Mouse (Mus musculus): ENCODE data around the gene Gsg1l. TPM values are rescaled to one million over a fixed set of nuclear protein-coding genes. Genes with fewer than 3 reads are reported as not detected.

The Gsg1l gene
- polyA plus RNA-seq, 1 experiment from 2014 or later: 7.7 TPM

DNA sequence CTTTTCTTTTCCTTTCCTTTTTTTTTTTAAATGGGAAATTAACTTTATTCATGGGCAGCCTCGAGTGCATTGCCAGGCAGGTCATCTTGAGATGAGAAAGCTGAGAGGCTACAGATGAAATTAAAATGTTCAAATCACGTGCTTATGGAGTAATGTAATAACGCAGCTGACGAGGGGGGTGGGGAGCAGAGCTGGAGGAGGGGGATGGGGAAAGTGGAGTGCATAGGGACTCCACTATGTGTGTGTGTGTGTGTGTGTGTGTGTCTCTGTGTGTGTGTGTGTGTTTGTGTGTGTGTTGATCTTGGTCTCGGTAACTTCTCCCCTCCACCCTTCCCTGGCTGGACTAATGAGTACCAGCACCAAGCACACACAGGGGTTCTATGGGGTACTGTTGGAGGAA, 150.6 kb downstream of the Gsg1l start:
- Histone ChIP-seq H3K9me3 (replicated peaks) (no peaks in the 10 kb centered on the region), H3K27me3 (no peaks in the 10 kb centered on the region), H3K4me3 (no peak overlapping the region), H3K27ac (no peak overlapping the region), H3K4me2 (no peak overlapping the region), H3K4me1 (replicated peaks) (peaks cover 37% of the 10 kb centered on the region), H3K36me3 (no peaks in the 10 kb centered on the region), H3K9ac (no peak overlapping the region)
- WGBS: 63% methylated on average over 5 of the region's 5 CpGs
- ATAC-seq (replicated peaks; ENCODE audit: insufficient number of reproducible peaks, insufficient read depth, low FRiP score, low read depth): no peak

DNA sequence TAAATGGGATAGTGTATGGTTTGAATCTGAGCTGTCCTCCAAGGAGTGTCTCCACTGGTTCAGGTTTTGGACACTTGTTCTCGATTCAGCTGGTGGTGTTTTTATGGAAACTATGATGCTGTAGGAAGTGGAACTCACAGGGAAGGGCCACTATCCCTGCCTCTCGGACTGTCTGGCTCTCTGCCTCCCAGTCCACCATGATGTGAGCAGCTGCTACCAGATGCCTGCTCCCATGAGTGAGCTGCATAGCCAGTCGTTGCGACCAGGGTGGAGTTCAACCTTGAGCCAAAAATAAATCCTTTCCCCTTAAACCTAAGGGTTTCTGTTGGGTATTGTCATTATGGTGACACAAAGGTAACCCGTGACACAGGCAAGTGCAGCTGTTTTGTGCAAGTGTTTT, 158.2 kb downstream of the Gsg1l start:
- no peaks in the 10 kb centered on the region for H3K27me3 ChIP-seq
- H3K4me2 ChIP-seq: no peak overlapping the region
- H3K9me3 ChIP-seq (replicated peaks): no peaks in the 10 kb centered on the region
- 0 out of 2 replicates have a peak, but pooled peaks cover 2% of the 10 kb centered on the region for H3K4me1 ChIP-seq (replicated peaks)
- H3K36me3 ChIP-seq: no peaks in the 10 kb centered on the region
- WGBS: 56% methylated on average over 5 of the region's 5 CpGs
- ATAC-seq (replicated peaks; ENCODE audit: insufficient number of reproducible peaks, insufficient read depth, low FRiP score, low read depth): no peak
- H3K27ac ChIP-seq: no peak overlapping the region
- no peak overlapping the region for H3K9ac ChIP-seq
- H3K4me3 ChIP-seq: no peak overlapping the region

DNA sequence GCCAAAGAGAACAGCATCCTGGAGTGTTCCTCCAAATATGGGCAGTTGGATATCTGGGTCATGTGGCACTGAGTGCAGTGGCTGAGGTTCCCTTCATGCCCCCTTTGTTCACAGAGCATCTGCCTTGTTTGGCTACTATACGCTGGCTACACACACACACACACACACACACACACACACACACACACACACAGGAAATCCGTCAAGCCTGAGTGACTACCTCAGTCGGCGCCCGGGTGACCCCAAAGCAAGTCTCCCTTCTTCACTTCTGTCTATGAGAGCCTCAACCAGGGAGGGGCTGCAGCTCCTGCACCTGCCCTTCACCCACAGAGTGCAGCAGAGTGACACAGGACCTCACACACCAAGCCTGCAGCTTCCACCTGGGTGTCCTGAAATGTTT, 161.4 kb downstream of the Gsg1l start:
- Histone ChIP-seq H3K4me3 (no peak overlapping the region), H3K4me1 (replicated peaks) (0 out of 2 replicates have a peak, but pooled peaks cover 2% of the 10 kb centered on the region), H3K36me3 (no peaks in the 10 kb centered on the region), H3K9me3 (replicated peaks) (no peaks in the 10 kb centered on the region), H3K4me2 (no peak overlapping the region), H3K9ac (no peak overlapping the region), H3K27me3 (no peaks in the 10 kb centered on the region), H3K27ac (no peak overlapping the region)
- 68% methylated on average over 5 of the region's 5 CpGs for WGBS
- no peak for ATAC-seq (replicated peaks; ENCODE audit: insufficient number of reproducible peaks, insufficient read depth, low FRiP score, low read depth)

- no peak overlapping the region for H3K4me3 ChIP-seq
- 0 out of 2 replicates have a peak, but pooled peaks cover 6% of the 10 kb centered on the region for H3K27me3 ChIP-seq
- H3K27ac ChIP-seq: no peak overlapping the region
Measured at GRCm38 (mm10) chr7:125900386-125901161, 181.6 kb downstream of the Gsg1l start.

GRCm38 (mm10) chr7:125899916-125900315, 182.3 kb downstream of the Gsg1l start:
- H3K9me3 ChIP-seq (replicated peaks): no peaks in the 10 kb centered on the region
- no peak overlapping the region for H3K9ac ChIP-seq
- no peak overlapping the region for H3K27ac ChIP-seq
- no peak for ATAC-seq (replicated peaks; ENCODE audit: insufficient number of reproducible peaks, insufficient read depth, low FRiP score, low read depth)
- 0 out of 2 replicates have a peak, but pooled peaks cover 6% of the 10 kb centered on the region for H3K27me3 ChIP-seq
- no peaks in the 10 kb centered on the region for H3K36me3 ChIP-seq
- 65% methylated on average over 2 of the region's 2 CpGs for WGBS
- peaks cover 22% of the 10 kb centered on the region for H3K4me1 ChIP-seq (replicated peaks)
- no peak overlapping the region for H3K4me3 ChIP-seq
- H3K4me2 ChIP-seq: no peak overlapping the region

More at GRCm38 (mm10) chr7:125900386-125901161, 181.6 kb downstream of the Gsg1l start:
- ATAC-seq (replicated peaks; ENCODE audit: insufficient number of reproducible peaks, insufficient read depth, low FRiP score, low read depth): no peak
- H3K9ac ChIP-seq: no peak overlapping the region
- no peaks in the 10 kb centered on the region for H3K9me3 ChIP-seq (replicated peaks)
- H3K36me3 ChIP-seq: no peaks in the 10 kb centered on the region
- peaks cover 22% of the 10 kb centered on the region for H3K4me1 ChIP-seq (replicated peaks)
- WGBS: 47% methylated on average over 13 of the region's 13 CpGs
- 0 out of 2 replicates have a peak overlapping the region, but pooled peaks have one; percentile 18 for H3K4me2 ChIP-seq

- no peak overlapping the region for H3K4me2 ChIP-seq
- H3K36me3 ChIP-seq: no peaks in the 10 kb centered on the region
- 15% methylated on average over 7 of the region's 7 CpGs for WGBS
- peak; percentile 62; the same call in 1 of the 2 replicates for ATAC-seq (replicated peaks; ENCODE audit: insufficient number of reproducible peaks, insufficient read depth, low FRiP score, low read depth)
- 0 out of 2 replicates have a peak overlapping the region, but pooled peaks have one; percentile 9 for H3K9ac ChIP-seq
- no peaks in the 10 kb centered on the region for H3K9me3 ChIP-seq (replicated peaks)
- H3K27me3 ChIP-seq: 0 out of 2 replicates have a peak, but pooled peaks cover 6% of the 10 kb centered on the region
- H3K4me1 ChIP-seq (replicated peaks): peaks cover 22% of the 10 kb centered on the region
- no peak overlapping the region for H3K4me3 ChIP-seq
- no peak overlapping the region for H3K27ac ChIP-seq
Measured at GRCm38 (mm10) chr7:125899036-125899435, 183.2 kb downstream of the Gsg1l start.

GRCm38 (mm10) chr7:125897059-125897458, 185.2 kb downstream of the Gsg1l start:
- H3K4me3 ChIP-seq: no peak overlapping the region
- H3K27ac ChIP-seq: no peak overlapping the region
- H3K9ac ChIP-seq: no peak overlapping the region
- H3K27me3 ChIP-seq: 0 out of 2 replicates have a peak, but pooled peaks cover 6% of the 10 kb centered on the region
- H3K4me2 ChIP-seq: no peak overlapping the region
- 87% methylated on average over 4 of the region's 4 CpGs for WGBS
- H3K4me1 ChIP-seq (replicated peaks): peaks cover 22% of the 10 kb centered on the region
- no peaks in the 10 kb centered on the region for H3K9me3 ChIP-seq (replicated peaks)
- no peak for ATAC-seq (replicated peaks; ENCODE audit: insufficient number of reproducible peaks, insufficient read depth, low FRiP score, low read depth)
- H3K36me3 ChIP-seq: no peaks in the 10 kb centered on the region

GRCm38 (mm10) chr7:125893621-125894020, 188.6 kb downstream of the Gsg1l start:
- no peak for ATAC-seq (replicated peaks; ENCODE audit: insufficient number of reproducible peaks, insufficient read depth, low FRiP score, low read depth)
- Histone ChIP-seq H3K4me1 (replicated peaks) (no peaks in the 10 kb centered on the region; the same call in 1 of the 2 replicates), H3K36me3 (no peaks in the 10 kb centered on the region), H3K9ac (no peak overlapping the region), H3K4me2 (no peak overlapping the region), H3K27ac (no peak overlapping the region), H3K27me3 (no peaks in the 10 kb centered on the region), H3K9me3 (replicated peaks) (no peaks in the 10 kb centered on the region), H3K4me3 (no peak overlapping the region)
- 87% methylated on average over 5 of the region's 5 CpGs for WGBS

DNA sequence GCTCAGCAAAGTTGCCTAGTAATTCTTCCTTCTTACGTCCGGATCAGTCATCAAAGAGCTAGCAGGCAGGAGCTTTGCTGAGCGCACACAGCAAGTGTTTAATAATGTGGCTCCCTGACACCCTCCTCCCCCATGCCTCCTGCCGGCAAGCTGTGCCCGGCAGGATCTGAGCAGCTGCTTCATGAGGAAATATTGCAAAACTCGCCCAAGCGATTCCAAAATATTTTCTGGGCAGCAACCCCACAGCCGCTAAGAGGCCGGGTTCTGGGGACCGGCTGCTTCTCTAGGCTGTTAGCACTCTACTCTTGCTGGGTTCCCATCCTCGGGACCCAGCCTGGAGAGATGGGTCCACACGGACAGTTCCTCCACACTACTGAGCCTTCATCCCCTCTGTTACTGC, 193.8 kb downstream of the Gsg1l start:
- H3K9me3 ChIP-seq (replicated peaks): no peaks in the 10 kb centered on the region
- H3K4me1 ChIP-seq (replicated peaks): peaks cover 6% of the 10 kb centered on the region; the same call in 1 of the 2 replicates
- WGBS: 67% methylated on average over 12 of the region's 12 CpGs
- H3K9ac ChIP-seq: no peak overlapping the region
- no peaks in the 10 kb centered on the region for H3K36me3 ChIP-seq
- no peak overlapping the region for H3K4me2 ChIP-seq
- no peak for ATAC-seq (replicated peaks; ENCODE audit: insufficient number of reproducible peaks, insufficient read depth, low FRiP score, low read depth)
- H3K27me3 ChIP-seq: no peaks in the 10 kb centered on the region
- no peak overlapping the region for H3K27ac ChIP-seq
- no peak overlapping the region for H3K4me3 ChIP-seq

- ATAC-seq (replicated peaks; ENCODE audit: insufficient number of reproducible peaks, insufficient read depth, low FRiP score, low read depth): no peak
- H3K9ac ChIP-seq: no peak overlapping the region
- peaks cover 6% of the 10 kb centered on the region; the same call in 1 of the 2 replicates for H3K4me1 ChIP-seq (replicated peaks)
- no peak overlapping the region for H3K27ac ChIP-seq
- no peaks in the 10 kb centered on the region for H3K36me3 ChIP-seq
- H3K9me3 ChIP-seq (replicated peaks): no peaks in the 10 kb centered on the region
- WGBS: 81% methylated on average over 5 of the region's 5 CpGs
- H3K4me3 ChIP-seq: no peak overlapping the region
- no peaks in the 10 kb centered on the region for H3K27me3 ChIP-seq
- H3K4me2 ChIP-seq: no peak overlapping the region
Measured at GRCm38 (mm10) chr7:125887761-125888160, 194.4 kb downstream of the Gsg1l start.

- ATAC-seq (replicated peaks; ENCODE audit: insufficient number of reproducible peaks, insufficient read depth, low FRiP score, low read depth): no peak
- Histone ChIP-seq H3K9ac (no peak overlapping the region), H3K27ac (no peak overlapping the region), H3K36me3 (no peaks in the 10 kb centered on the region), H3K4me3 (no peak overlapping the region), H3K27me3 (no peaks in the 10 kb centered on the region), H3K4me1 (replicated peaks) (peaks cover 6% of the 10 kb centered on the region; the same call in 1 of the 2 replicates), H3K4me2 (no peak overlapping the region), H3K9me3 (replicated peaks) (no peaks in the 10 kb centered on the region)
- 68% methylated on average over 4 of the region's 4 CpGs for WGBS
Measured at GRCm38 (mm10) chr7:125887124-125887523, 195.1 kb downstream of the Gsg1l start.

Measured in heart, embryonic 15.5 days (tissue).